Mouse (Mus musculus): ENCODE data around the gene Il1a. TPM values are rescaled to one million over a fixed set of nuclear protein-coding genes. Genes with fewer than 3 reads are reported as not detected.
A peak's percentile ranks its signal among the peaks of the same experiment; 100 is the strongest.

Il1a gene
- not detected in 2 replicates for polyA plus RNA-seq (2015; fragmentation: Nextera tagmentation; extraction: Ambion mirVana)

DNA sequence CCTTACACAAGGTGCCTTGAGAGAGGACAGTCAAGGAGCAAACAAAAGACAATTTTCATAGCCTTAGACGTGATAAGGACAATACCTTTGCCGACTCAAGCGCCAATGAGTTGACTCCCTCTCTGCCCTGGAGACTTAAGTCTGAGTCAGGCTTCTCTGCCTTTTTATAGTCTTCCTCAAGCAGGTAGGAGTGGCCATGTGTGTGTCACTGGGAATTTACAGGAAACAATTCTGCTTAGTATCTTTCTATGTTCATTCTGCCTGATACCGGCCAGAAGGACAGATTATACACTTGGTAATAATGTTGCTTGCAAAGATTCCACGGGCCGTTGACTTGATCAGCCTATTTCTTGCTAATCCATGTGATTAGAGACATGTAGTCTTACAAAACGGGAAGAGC, at the start of gene Il1a:
TSS of gene Il1a (minus strand) at position 137 of the 400 bp plus-strand sequence.
- 76% methylated on average over 7 of the region's 7 CpGs for WGBS
- Histone ChIP-seq H3K4me1 (replicated peaks; ENCODE audit: control insufficient read depth, insufficient read depth, low read length) (no peaks in the 10 kb centered on the region), H3K4me3 (ENCODE audit: low read length) (no peak within 1 kb of the TSS), H3K9me3 (ENCODE audit: control insufficient read depth, low read length) (no peaks in the 10 kb centered on the region), H3K36me3 (ENCODE audit: control insufficient read depth, insufficient read depth, low read length) (no peaks in the 10 kb centered on the region), H3K4me2 (ENCODE audit: low read depth, low read length) (no peak within 1 kb of the TSS), H3K9ac (ENCODE audit: low read length) (no peak within 1 kb of the TSS), H3K27ac (ENCODE audit: low read length) (no peak within 1 kb of the TSS), H3K27me3 (ENCODE audit: control insufficient read depth, insufficient read depth, low read depth, low read length) (no peaks in the 10 kb centered on the region)
- no peak for ATAC-seq (ENCODE audit: low read depth)

DNA sequence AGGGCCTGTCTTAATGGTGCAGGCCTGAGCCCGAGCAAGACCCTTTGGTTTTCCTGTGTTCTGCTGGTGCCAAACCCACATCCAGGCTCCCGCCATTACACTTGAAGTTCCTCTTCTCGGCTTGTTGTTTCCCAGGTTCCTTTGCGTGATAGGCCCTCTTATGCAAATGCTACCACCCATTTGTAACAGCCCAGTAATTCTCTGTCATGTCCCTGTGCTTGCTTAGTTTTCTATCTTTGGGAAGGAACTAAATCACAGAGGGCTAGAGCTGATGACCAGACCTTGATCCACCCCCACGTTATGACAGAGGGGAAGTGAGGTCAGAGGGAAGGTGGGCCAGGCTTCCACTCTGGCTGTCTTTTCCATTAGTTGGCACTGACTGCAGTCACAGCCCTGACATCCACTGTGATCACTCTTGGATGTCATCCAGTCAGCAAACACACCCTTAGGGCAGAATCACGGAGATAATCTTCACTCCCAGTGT, 28.4 kb upstream of the Il1a start:
- ATAC-seq (ENCODE audit: low read depth): no peak
- Histone ChIP-seq H3K4me2 (ENCODE audit: low read depth, low read length) (no peak overlapping the region), H3K9ac (ENCODE audit: low read length) (no peak overlapping the region), H3K27me3 (ENCODE audit: control insufficient read depth, insufficient read depth, low read depth, low read length) (no peaks in the 10 kb centered on the region), H3K4me3 (ENCODE audit: low read length) (no peak overlapping the region), H3K4me1 (replicated peaks; ENCODE audit: control insufficient read depth, insufficient read depth, low read length) (no peaks in the 10 kb centered on the region), H3K27ac (ENCODE audit: low read length) (no peak overlapping the region), H3K9me3 (ENCODE audit: control insufficient read depth, low read length) (0 out of 2 replicates have a peak, but pooled peaks cover 2% of the 10 kb centered on the region), H3K36me3 (ENCODE audit: control insufficient read depth, insufficient read depth, low read length) (no peaks in the 10 kb centered on the region)
- WGBS: 59% methylated on average over 6 of the region's 6 CpGs

DNA sequence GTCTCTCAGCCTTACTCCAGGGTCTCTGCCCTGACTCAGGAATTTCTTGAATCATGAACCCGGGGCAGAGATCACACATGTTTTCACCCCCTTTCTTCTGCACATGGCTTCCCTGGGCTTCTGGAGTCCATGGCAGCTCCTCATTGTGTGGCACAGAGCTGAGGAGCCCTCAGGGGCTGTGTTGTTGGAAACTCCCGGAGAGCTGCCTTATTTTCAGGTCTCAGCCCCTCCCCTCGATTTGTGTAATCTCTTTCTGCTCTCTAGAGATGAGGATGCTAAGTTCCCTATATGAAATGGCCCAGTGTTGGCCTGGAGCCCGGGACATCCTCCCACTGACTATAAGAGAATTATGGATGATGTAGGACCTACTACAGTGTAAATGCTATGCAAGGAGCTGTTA, 23.7 kb upstream of the Il1a start:
- H3K27me3 ChIP-seq (ENCODE audit: control insufficient read depth, insufficient read depth, low read depth, low read length): no peaks in the 10 kb centered on the region
- ATAC-seq (ENCODE audit: low read depth): no peak
- H3K36me3 ChIP-seq (ENCODE audit: control insufficient read depth, insufficient read depth, low read length): no peaks in the 10 kb centered on the region
- H3K9me3 ChIP-seq (ENCODE audit: control insufficient read depth, low read length): no peaks in the 10 kb centered on the region
- no peak overlapping the region for H3K9ac ChIP-seq (ENCODE audit: low read length)
- H3K4me2 ChIP-seq (ENCODE audit: low read depth, low read length): no peak overlapping the region
- no peaks in the 10 kb centered on the region for H3K4me1 ChIP-seq (replicated peaks; ENCODE audit: control insufficient read depth, insufficient read depth, low read length)
- H3K27ac ChIP-seq (ENCODE audit: low read length): no peak overlapping the region
- 52% methylated on average over 4 of the region's 4 CpGs for WGBS
- no peak overlapping the region for H3K4me3 ChIP-seq (ENCODE audit: low read length)

DNA sequence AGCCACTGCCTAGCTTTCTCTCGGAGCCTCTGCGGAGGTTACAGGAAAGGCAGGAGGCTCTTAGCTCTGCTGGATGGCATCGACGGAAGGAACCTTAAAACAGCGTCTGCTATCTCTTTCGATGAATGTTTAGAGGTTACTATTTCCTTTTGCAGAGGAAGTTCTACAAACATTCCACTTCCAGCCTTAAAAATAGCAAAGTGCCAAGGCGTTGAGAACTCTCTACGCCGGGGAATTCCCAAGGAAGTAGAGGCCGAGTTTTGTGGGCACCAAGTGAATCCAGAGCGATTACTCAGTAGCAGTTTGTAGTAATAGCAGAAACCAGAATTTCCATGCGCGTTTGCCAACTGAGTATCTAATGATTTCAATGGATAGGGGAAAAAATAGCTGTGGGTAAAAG, 20.8 kb upstream of the Il1a start:
- H3K36me3 ChIP-seq (ENCODE audit: control insufficient read depth, insufficient read depth, low read length): no peaks in the 10 kb centered on the region
- H3K27me3 ChIP-seq (ENCODE audit: control insufficient read depth, insufficient read depth, low read depth, low read length): no peaks in the 10 kb centered on the region
- 69% methylated on average over 13 of the region's 13 CpGs for WGBS
- H3K4me1 ChIP-seq (replicated peaks; ENCODE audit: control insufficient read depth, insufficient read depth, low read length): no peaks in the 10 kb centered on the region
- no peak for ATAC-seq (ENCODE audit: low read depth)
- no peak overlapping the region for H3K4me3 ChIP-seq (ENCODE audit: low read length)
- no peak overlapping the region; the same call in 1 of the 2 replicates for H3K4me2 ChIP-seq (ENCODE audit: low read depth, low read length)
- no peak overlapping the region for H3K9ac ChIP-seq (ENCODE audit: low read length)
- no peaks in the 10 kb centered on the region; the same call in 1 of the 2 replicates for H3K9me3 ChIP-seq (ENCODE audit: control insufficient read depth, low read length)
- H3K27ac ChIP-seq (ENCODE audit: low read length): peak overlapping the region; percentile 51

DNA sequence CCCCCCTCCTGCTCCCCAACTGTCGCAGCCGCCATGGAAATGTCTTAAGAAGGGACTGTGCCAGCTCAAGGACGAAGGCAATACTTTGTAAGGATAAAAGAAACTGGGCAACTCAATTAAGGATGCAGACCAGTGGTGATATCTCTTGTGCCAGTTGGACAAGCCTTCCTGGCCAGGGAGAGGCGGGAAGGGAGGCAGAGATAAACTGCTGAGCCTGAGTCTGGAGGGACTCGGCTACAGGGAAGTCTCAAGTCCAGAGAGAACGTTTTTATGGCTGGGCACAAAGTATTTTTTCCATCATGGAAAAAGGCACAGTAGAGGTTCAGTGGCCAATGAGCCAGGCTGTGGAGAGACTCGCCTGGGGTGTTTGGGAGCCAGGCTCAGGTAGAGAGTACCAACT, 20.3 kb upstream of the Il1a start:
- 47% methylated on average over 7 of the region's 7 CpGs for WGBS
- Histone ChIP-seq H3K27me3 (ENCODE audit: control insufficient read depth, insufficient read depth, low read depth, low read length) (no peaks in the 10 kb centered on the region), H3K9ac (ENCODE audit: low read length) (no peak overlapping the region), H3K4me1 (replicated peaks; ENCODE audit: control insufficient read depth, insufficient read depth, low read length) (no peaks in the 10 kb centered on the region), H3K4me3 (ENCODE audit: low read length) (no peak overlapping the region), H3K27ac (ENCODE audit: low read length) (peak overlapping the region; percentile 25), H3K9me3 (ENCODE audit: control insufficient read depth, low read length) (no peaks in the 10 kb centered on the region; the same call in 1 of the 2 replicates), H3K4me2 (ENCODE audit: low read depth, low read length) (no peak overlapping the region), H3K36me3 (ENCODE audit: control insufficient read depth, insufficient read depth, low read length) (no peaks in the 10 kb centered on the region)
- no peak for ATAC-seq (ENCODE audit: low read depth)

DNA sequence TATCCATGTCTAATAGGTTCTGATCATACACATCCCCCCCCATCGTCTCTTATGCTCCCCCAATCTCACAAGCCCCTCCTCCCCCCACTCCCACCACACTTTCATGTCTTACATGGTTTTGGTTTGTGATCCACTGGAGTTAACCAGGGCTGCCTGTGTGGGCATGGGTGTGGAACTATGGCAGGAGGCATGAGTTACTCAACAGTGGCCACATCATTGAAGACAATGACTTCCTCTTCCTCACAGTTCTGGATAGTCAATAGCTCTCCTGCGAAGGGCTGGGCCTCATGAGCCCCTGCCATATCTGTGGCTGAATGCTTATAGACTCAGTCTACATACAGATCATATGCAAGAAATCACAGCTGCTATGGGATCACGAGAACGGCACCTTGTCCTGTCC, 18.5 kb upstream of the Il1a start:
- 75% methylated on average over 4 of the region's 4 CpGs for WGBS
- no peak overlapping the region for H3K27ac ChIP-seq (ENCODE audit: low read length)
- no peaks in the 10 kb centered on the region for H3K36me3 ChIP-seq (ENCODE audit: control insufficient read depth, insufficient read depth, low read length)
- no peak overlapping the region for H3K4me2 ChIP-seq (ENCODE audit: low read depth, low read length)
- H3K9ac ChIP-seq (ENCODE audit: low read length): no peak overlapping the region
- H3K27me3 ChIP-seq (ENCODE audit: control insufficient read depth, insufficient read depth, low read depth, low read length): no peaks in the 10 kb centered on the region
- H3K9me3 ChIP-seq (ENCODE audit: control insufficient read depth, low read length): no peaks in the 10 kb centered on the region; the same call in 1 of the 2 replicates
- no peak for ATAC-seq (ENCODE audit: low read depth)
- no peak overlapping the region for H3K4me3 ChIP-seq (ENCODE audit: low read length)
- no peaks in the 10 kb centered on the region for H3K4me1 ChIP-seq (replicated peaks; ENCODE audit: control insufficient read depth, insufficient read depth, low read length)

DNA sequence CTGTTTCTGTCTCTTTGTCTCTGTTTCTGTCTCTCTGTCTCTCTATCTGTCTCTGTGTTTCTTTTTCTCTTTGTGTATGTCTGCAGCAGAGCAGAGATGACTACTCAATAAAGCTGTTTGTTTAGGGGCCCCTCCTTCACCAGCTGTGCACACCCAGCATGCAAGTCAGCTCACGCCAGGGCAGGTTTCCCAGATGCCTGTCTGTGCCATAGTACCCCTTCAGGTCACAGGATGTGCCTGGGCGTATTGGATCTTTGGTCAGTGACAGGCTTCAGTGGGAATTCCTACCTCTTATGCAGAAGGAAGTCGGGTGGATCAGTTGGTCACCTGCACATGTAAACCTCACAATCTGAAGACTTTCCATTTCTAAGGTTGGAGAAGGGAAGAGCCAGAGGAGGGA, 14.4 kb upstream of the Il1a start:
- H3K36me3 ChIP-seq (ENCODE audit: control insufficient read depth, insufficient read depth, low read length): no peaks in the 10 kb centered on the region
- H3K9ac ChIP-seq (ENCODE audit: low read length): no peak overlapping the region
- no peaks in the 10 kb centered on the region for H3K4me1 ChIP-seq (replicated peaks; ENCODE audit: control insufficient read depth, insufficient read depth, low read length)
- H3K9me3 ChIP-seq (ENCODE audit: control insufficient read depth, low read length): no peaks in the 10 kb centered on the region; the same call in 1 of the 2 replicates
- ATAC-seq (ENCODE audit: low read depth): no peak
- no peak overlapping the region for H3K4me3 ChIP-seq (ENCODE audit: low read length)
- 74% methylated on average over 3 of the region's 3 CpGs for whole genome bisulfite sequencing
- H3K27me3 ChIP-seq (ENCODE audit: control insufficient read depth, insufficient read depth, low read depth, low read length): no peaks in the 10 kb centered on the region
- no peak overlapping the region for H3K27ac ChIP-seq (ENCODE audit: low read length)
- H3K4me2 ChIP-seq (ENCODE audit: low read depth, low read length): no peak overlapping the region

DNA sequence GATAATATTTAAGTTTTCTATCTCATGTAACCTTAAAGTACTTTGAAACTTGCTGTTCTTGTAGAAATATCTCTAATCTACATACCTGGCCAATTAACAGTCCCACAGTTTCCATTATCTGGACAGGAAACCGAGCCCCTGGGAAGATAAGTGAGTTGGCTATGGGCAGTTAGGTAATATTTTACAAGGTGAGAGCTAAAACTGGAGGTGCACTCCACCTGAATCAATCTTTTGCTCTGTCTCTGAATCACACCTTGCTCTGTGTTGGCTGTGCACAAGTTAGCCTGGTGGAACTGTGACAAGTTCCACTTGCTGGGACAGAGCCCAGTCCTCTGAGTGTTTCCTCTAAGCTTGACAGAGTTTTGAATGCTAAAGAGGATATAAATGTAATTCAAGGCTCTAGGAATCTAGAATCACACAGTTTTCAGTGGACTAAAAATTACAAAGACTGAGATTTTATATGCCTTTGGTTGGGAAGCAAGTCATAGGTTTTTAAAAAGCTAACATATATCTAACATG, 12.4 kb upstream of the Il1a start:
- Histone ChIP-seq H3K4me2 (ENCODE audit: low read depth, low read length) (no peak overlapping the region), H3K4me1 (replicated peaks; ENCODE audit: control insufficient read depth, insufficient read depth, low read length) (no peaks in the 10 kb centered on the region), H3K27me3 (ENCODE audit: control insufficient read depth, insufficient read depth, low read depth, low read length) (no peaks in the 10 kb centered on the region), H3K4me3 (ENCODE audit: low read length) (no peak overlapping the region), H3K9ac (ENCODE audit: low read length) (no peak overlapping the region), H3K9me3 (ENCODE audit: control insufficient read depth, low read length) (no peaks in the 10 kb centered on the region; the same call in 1 of the 2 replicates), H3K27ac (ENCODE audit: low read length) (no peak overlapping the region), H3K36me3 (ENCODE audit: control insufficient read depth, insufficient read depth, low read length) (no peaks in the 10 kb centered on the region)
- ATAC-seq (ENCODE audit: low read depth): no peak
- 38% methylated on average over 1 of the region's 1 CpGs for WGBS

DNA sequence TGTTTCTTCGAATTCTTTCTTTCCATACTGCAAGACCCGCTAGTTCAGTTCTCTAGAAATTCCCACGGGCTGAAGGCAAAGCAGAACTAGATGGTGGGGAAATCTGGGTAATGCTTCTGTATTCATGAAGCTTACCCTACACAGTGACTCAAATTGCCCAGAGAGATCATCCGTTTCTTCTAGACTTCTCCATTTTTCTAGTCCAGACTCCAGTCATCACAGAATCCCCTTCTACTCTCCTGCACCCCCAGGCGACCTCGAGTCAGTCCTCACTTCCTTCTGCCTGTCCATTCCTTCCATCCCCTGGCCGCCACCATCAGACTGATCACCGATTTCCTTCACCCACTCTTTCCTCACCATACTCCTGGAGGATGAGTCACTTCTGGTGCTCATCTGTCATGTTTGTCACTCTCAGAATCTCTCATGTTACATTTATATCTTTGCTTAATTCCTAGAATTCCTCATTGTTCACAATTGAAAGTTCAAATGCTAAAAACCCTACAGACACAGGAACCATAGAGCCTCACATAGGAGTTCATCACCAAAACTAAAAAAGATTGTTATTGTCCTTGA, 10.3 kb upstream of the Il1a start:
- H3K4me1 ChIP-seq (replicated peaks; ENCODE audit: control insufficient read depth, insufficient read depth, low read length): no peaks in the 10 kb centered on the region
- 65% methylated on average over 8 of the region's 8 CpGs for WGBS
- no peaks in the 10 kb centered on the region for H3K36me3 ChIP-seq (ENCODE audit: control insufficient read depth, insufficient read depth, low read length)
- no peak overlapping the region for H3K4me3 ChIP-seq (ENCODE audit: low read length)
- no peak overlapping the region for H3K27ac ChIP-seq (ENCODE audit: low read length)
- H3K9me3 ChIP-seq (ENCODE audit: control insufficient read depth, low read length): no peaks in the 10 kb centered on the region
- no peak overlapping the region for H3K9ac ChIP-seq (ENCODE audit: low read length)
- ATAC-seq (ENCODE audit: low read depth): no peak
- no peak overlapping the region for H3K4me2 ChIP-seq (ENCODE audit: low read depth, low read length)
- no peaks in the 10 kb centered on the region for H3K27me3 ChIP-seq (ENCODE audit: control insufficient read depth, insufficient read depth, low read depth, low read length)
